Mouse (Mus musculus) stomach, postnatal 0 days (tissue): ENCODE results near the gene Prkg2.

ENCODE experiments used
- CTCF ChIP-seq: IDR thresholded peaks from 2 replicates; pipeline ENCODE4 v1.5.1; 2016; ENCODE audit warnings: antibody characterized with exemption, low read depth, mild to moderate bottlenecking, moderate library complexity
- EP300 ChIP-seq: optimal IDR thresholded peaks from 2 replicates; pipeline ENCODE3; 2016; ENCODE audit warnings: antibody characterized with exemption

DNA sequence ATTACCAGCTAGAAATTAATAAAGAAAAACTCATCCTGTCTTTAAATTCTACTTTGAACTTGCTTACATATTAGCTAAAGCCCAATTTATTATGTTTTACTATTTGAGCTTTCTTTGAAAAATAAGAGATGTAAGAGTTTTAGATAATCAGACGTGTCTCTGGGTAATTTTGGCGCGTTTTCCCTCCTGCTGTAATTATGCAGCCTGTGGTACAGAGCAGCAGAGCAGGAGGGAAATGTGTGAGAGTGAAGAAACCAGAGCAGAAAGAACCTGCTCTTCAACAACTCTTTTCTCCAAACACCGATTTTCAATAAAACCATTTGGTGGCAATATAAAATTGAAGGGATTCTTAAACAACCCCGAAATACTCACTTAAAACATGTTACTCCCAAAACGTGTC, 58.8 kb downstream of the Prkg2 start:
- no peak for TF ChIP-seq CTCF
- TF ChIP-seq EP300: no peak
